Mouse (Mus musculus) ovary, postnatal 10 days (tissue): Measurements from ENCODE around the gene Dlgap1.
"Not testable (repeated sequence)": the region's sequence is repeated elsewhere in the genome, so short reads cannot be mapped to it uniquely, and the experiment has no call there.

Experiments used
- DNase-seq: peaks from one replicate; pipeline ENCODE4 v3.0.0; 2022; ENCODE audit warnings: low spot score

The Dlgap1 gene

GRCm38 (mm10) chr17:70806600-70806999 lies 837.7 kb downstream of the Dlgap1 start:
- no peak for DNase-seq

GRCm38 (mm10) chr17:70807885-70808284 lies 839.0 kb downstream of the Dlgap1 start:
- no peak for DNase-seq

GRCm38 (mm10) chr17:70808837-70809236 lies 840.0 kb downstream of the Dlgap1 start:
- DNase-seq, result no peak

GRCm38 (mm10) chr17:70809776-70810175 lies 840.9 kb downstream of the Dlgap1 start:
- no peak for DNase-seq

- no peak for DNase-seq
Measured at GRCm38 (mm10) chr17:70810795-70811194, 841.9 kb downstream of the Dlgap1 start.

- DNase-seq, result no peak
Measured at GRCm38 (mm10) chr17:70815001-70815400, 846.1 kb downstream of the Dlgap1 start.

GRCm38 (mm10) chr17:70817862-70818451 lies 849.1 kb downstream of the Dlgap1 start:
- DNase-seq, result no peak

GRCm38 (mm10) chr17:70823083-70823482 lies 854.2 kb downstream of the Dlgap1 start:
- DNase-seq, result no peak

- DNase-seq, result no peak
Measured at GRCm38 (mm10) chr17:70826227-70826626, 857.4 kb downstream of the Dlgap1 start.

GRCm38 (mm10) chr17:70827463-70828179 lies 858.7 kb downstream of the Dlgap1 start:
- DNase-seq, result not testable (repeated sequence)

- DNase-seq, result no peak
Measured at GRCm38 (mm10) chr17:70828180-70828528, 859.3 kb downstream of the Dlgap1 start.

GRCm38 (mm10) chr17:70828569-70828968 lies 859.7 kb downstream of the Dlgap1 start:
- DNase-seq, result no peak

- DNase-seq, result no peak
Measured at GRCm38 (mm10) chr17:70829217-70829616, 860.3 kb downstream of the Dlgap1 start.

GRCm38 (mm10) chr17:70829943-70830715 lies 861.3 kb downstream of the Dlgap1 start:
- DNase-seq, result no peak

- no peak for DNase-seq
Measured at GRCm38 (mm10) chr17:70831591-70831990, 862.7 kb downstream of the Dlgap1 start.

GRCm38 (mm10) chr17:70832544-70832943 lies 863.7 kb downstream of the Dlgap1 start:
- no peak for DNase-seq

- DNase-seq, result no peak
Measured at GRCm38 (mm10) chr17:70834430-70834965, 865.6 kb downstream of the Dlgap1 start.

GRCm38 (mm10) chr17:70835071-70835790 lies 866.4 kb downstream of the Dlgap1 start:
- DNase-seq, result no peak

- DNase-seq, result no peak
Measured at GRCm38 (mm10) chr17:70836820-70837219, 867.9 kb downstream of the Dlgap1 start.

- not testable (repeated sequence) for DNase-seq
Measured at GRCm38 (mm10) chr17:70837474-70837873, 868.6 kb downstream of the Dlgap1 start.

GRCm38 (mm10) chr17:70838031-70838430 lies 869.2 kb downstream of the Dlgap1 start:
- no peak for DNase-seq

- no peak for DNase-seq
Measured at GRCm38 (mm10) chr17:70838533-70838932, 869.7 kb downstream of the Dlgap1 start.
